Mouse (Mus musculus): ENCODE measurements around the gene Zbtb11. TPM values are rescaled to one million over a fixed set of nuclear protein-coding genes. Genes with fewer than 3 reads are reported as not detected.
"Not testable (repeated sequence)": the region's sequence is repeated elsewhere in the genome, so short reads cannot be mapped to it uniquely, and the experiment has no call there.

The Zbtb11 gene
- total RNA-seq, 2 experiments from 2014 or later: 9.3 to 9.6 TPM

GRCm38 (mm10) chr16:56037138-56038010, 63.7 kb downstream of the Zbtb11 start, which contains the start of gene Trmt10c:
Gene Trmt10c (minus strand): TSS chr16:56037819.
- DNase-seq: peak; percentile 90

- DNase-seq: no peak
These were observed 64.4 kb downstream of the Zbtb11 start for GRCm38 (mm10) chr16:56038090-56038489.

GRCm38 (mm10) chr16:56048038-56048437, 74.4 kb downstream of the Zbtb11 start, which contains the start of gene Senp7:
Gene Senp7 (plus strand): TSS chr16:56048338.
- DNase-seq: not testable (repeated sequence)

- DNase-seq: no peak
These were observed 82.2 kb downstream of the Zbtb11 start for GRCm38 (mm10) chr16:56055911-56056310.

- no peak for DNase-seq
These were observed 83.4 kb downstream of the Zbtb11 start for GRCm38 (mm10) chr16:56056944-56057590.

- DNase-seq: no peak
These were observed 84.5 kb downstream of the Zbtb11 start for GRCm38 (mm10) chr16:56058151-56058550.

Other genes with a start within 250 kb of the Zbtb11 start
- 1 to 10 TPM; 1.2 to 1.3 TPM for gene Nfkbiz, start 135.0 kb upstream of the Zbtb11 start, total RNA-seq (2021)
- under 1 TPM; 0.31 to 0.38 TPM for gene Nxpe3, start 78.6 kb upstream of the Zbtb11 start, total RNA-seq (2021)
- 1 to 10 TPM; 4.1 to 5.7 TPM for gene Cep97, start 39.0 kb upstream of the Zbtb11 start, total RNA-seq (2021)
- gene Rpl24, start 7.6 kb upstream of the Zbtb11 start, total RNA-seq (2021): 100 to 1,000 TPM; 523 to 572 TPM
- 10 to 100 TPM; 47.0 to 50.1 TPM for gene Pcnp, start 55.9 kb downstream of the Zbtb11 start, total RNA-seq (2021)
- gene Trmt10c, start 63.9 kb downstream of the Zbtb11 start, total RNA-seq (2021): 1 to 10 TPM; 7.7 to 9.3 TPM
- gene Senp7, start 74.5 kb downstream of the Zbtb11 start, total RNA-seq (2021): 10 to 100 TPM; 11.5 to 12.9 TPM
- gene Impg2, start 230.4 kb downstream of the Zbtb11 start, total RNA-seq (2021): under 1 TPM; 0.10 to 0.13 TPM